Mouse (Mus musculus): ENCODE results near the gene Gm20388.
"Not testable (repeated sequence)": the region's sequence is repeated elsewhere in the genome, so short reads cannot be mapped to it uniquely, and the experiment has no call there.

Gene Gm20388

GRCm38 (mm10) chr8:123993997-123994396, 4083.4 kb downstream of the Gm20388 start:
- DNase-seq (ENCODE audit: low spot score) = no peak

GRCm38 (mm10) chr8:123999568-123999967, 4088.9 kb downstream of the Gm20388 start:
- DNase-seq (ENCODE audit: low spot score) = peak; percentile 77

DNA sequence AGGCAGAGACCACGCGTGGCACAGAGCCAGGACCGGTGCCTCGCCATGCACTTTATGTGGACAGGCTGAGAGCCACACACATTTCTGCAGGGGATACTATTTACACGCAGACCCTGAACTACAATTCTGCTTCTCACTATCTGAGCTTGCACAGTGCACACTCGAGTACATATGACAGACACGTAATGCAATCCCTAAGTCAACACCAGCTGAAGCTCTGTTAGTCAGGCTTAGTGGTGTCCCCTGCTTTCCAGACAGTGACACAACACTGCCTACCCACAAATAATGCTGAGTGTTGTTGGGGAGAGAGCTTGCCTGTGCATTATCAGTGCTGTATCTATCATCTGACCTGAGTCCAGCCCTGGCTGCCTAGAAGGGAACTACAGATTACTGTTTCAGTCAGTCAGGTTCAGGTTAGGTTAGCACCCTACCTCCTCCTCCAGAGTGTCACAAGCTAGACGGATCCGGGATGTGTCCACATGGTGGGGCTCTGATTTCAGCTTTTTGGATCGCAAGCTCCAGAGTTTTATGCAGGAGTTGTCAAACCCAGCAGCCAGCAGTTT, 4092.0 kb downstream of the Gm20388 start:
- no peak for DNase-seq (ENCODE audit: low spot score)

DNA sequence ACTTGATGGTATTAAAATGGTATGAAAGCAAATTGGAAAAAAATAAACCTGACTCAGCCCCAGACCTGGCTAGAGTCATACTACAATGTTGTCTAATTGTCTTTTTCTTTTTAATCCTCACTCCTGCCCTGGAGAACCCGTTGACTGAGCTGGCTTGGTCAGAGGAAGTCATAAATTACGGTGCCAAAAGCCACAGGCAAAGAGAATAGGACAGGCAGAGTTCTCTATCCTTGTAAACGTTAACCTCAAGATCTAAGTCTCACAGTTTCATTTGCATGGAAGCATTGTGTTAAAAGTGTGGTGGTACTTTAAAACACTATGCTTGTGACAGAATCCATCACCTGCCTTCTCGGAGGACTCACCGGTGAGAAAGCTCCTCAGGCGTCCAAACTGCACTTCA, 4097.2 kb downstream of the Gm20388 start:
- no peak for DNase-seq (ENCODE audit: low spot score)

- no peak for DNase-seq (ENCODE audit: low spot score)
Measured at GRCm38 (mm10) chr8:124011580-124011979, 4100.9 kb downstream of the Gm20388 start.

- no peak for DNase-seq (ENCODE audit: low spot score)
Measured at GRCm38 (mm10) chr8:124011989-124012586, 4101.4 kb downstream of the Gm20388 start.

DNA sequence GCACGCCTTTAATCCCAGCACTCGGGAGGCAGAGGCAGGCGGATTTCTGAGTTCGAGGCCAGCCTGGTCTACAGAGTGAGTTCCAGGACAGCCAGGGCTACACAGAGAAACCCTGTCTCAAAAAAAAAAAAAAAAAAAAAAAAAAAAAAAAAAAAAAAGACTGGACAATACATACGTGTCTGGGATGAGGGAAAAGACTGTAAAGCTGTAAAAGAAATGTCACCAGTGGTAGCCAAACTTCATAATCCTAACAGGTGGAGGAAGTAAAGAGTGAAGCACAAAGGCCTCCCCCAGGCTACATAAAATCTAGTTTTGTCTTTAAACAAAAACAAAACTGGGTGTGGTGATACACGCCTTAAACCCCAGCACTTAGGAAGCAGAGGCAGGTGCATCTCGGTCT, 4103.7 kb downstream of the Gm20388 start:
- DNase-seq (ENCODE audit: low spot score) = not testable (repeated sequence)

DNA sequence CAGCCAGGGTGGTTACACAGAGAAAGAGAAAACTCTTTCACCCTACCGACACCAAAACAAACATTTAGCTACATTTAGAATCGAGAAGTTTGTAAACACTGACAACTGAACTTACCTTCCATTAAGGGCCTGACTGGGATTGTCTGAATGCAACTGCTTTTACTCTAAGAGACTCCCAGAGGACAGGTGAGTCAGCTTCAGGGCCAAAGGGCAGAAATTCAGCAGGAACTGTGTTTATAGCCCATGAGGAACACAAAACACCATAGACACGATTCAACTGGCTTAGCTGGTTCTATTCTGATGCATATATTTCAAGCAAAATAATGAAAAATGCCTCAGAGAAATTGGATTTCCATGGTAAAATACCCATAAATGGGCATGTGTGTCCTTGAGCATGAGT, 4104.1 kb downstream of the Gm20388 start:
- DNase-seq (ENCODE audit: low spot score) = no peak

DNA sequence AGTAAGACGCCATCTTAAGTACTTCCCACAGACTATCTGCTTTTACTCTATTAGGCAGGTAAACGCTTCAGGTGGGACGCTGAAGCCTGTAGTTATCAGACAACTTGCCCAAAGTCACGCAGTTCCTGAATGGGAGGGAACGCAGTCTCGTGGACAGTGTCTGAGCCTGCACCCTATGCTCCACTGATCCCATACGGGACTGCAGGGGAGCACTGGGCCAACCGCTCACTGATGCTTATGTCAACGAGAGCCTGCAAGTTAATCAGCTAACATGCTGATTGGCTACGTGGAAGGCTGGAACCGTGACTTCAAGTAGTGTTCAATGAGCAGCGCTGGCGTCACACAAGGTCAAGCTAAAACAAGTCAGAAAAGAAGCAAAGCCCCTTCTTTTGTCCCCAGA, 4109.1 kb downstream of the Gm20388 start:
- no peak for DNase-seq (ENCODE audit: low spot score)

- peak; percentile 95 for DNase-seq (ENCODE audit: low spot score)
Measured at GRCm38 (mm10) chr8:124020439-124021236, 4110.0 kb downstream of the Gm20388 start.

GRCm38 (mm10) chr8:124021237-124022227, 4110.9 kb downstream of the Gm20388 start, which contains the start of the genes Taf5l and Urb2:
Gene Taf5l, minus strand, starts transcription at chr8:124021397.
Gene Urb2, plus strand, starts transcription at chr8:124021508.
- peak; percentile 98 for DNase-seq (ENCODE audit: low spot score)

GRCm38 (mm10) chr8:124026265-124026664, 4115.6 kb downstream of the Gm20388 start:
- not testable (repeated sequence) for DNase-seq (ENCODE audit: low spot score)

GRCm38 (mm10) chr8:124027831-124028230, 4117.2 kb downstream of the Gm20388 start:
- no peak for DNase-seq (ENCODE audit: low spot score)

- DNase-seq (ENCODE audit: low spot score) = peak; percentile 26
Measured at GRCm38 (mm10) chr8:124033400-124033799, 4122.8 kb downstream of the Gm20388 start.

- no peak for DNase-seq (ENCODE audit: low spot score)
Measured at GRCm38 (mm10) chr8:124038121-124038520, 4127.5 kb downstream of the Gm20388 start.

DNA sequence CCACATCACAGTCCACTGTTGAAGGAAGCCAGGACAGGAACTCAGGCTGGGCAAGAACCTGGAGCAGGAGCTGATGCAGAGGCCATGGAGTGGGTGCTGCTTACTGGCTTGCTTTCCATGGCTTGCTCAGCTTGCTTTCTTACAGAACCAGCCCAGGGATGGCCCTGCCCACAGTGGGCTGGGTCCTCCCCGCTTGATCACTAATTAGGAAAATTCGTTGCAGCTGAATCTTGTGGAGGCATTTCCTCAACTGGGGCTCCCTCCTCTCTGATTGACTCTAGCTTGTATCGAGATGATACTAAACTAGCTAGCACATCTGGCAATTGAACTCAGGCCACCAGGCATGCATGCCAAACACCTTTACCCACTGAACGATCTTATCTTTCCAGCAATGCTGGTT, 4128.7 kb downstream of the Gm20388 start:
- DNase-seq (ENCODE audit: low spot score) = peak; percentile 34

DNA sequence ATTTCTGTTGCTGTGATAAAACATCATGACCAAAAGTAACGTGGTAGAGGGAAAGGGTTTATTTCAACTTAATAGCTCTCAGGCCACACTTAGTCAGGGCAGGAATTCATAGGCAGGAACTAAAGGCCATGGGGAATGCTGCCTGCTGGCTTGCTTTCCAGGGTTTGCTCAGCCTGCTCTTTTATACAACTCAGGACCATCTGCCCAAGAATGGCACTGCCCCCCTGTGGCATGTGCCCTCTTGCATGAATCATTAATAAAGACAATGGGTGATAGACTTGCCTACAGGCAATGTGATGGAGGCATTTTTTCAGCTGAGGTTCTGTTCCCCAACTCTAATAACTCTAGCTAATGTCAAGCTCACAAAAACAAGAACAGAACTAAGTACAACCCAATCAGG, 4131.6 kb downstream of the Gm20388 start:
- DNase-seq (ENCODE audit: low spot score) = peak; percentile 59

GRCm38 (mm10) chr8:124044421-124044820, 4133.8 kb downstream of the Gm20388 start:
- DNase-seq (ENCODE audit: low spot score) = no peak

GRCm38 (mm10) chr8:124044931-124045330, 4134.3 kb downstream of the Gm20388 start:
- DNase-seq (ENCODE audit: low spot score) = no peak

- peak; percentile 59 for DNase-seq (ENCODE audit: low spot score)
Measured at GRCm38 (mm10) chr8:124045856-124046255, 4135.2 kb downstream of the Gm20388 start.

GRCm38 (mm10) chr8:124052110-124052509, 4141.5 kb downstream of the Gm20388 start:
- peak; percentile 79 for DNase-seq (ENCODE audit: low spot score)

DNA sequence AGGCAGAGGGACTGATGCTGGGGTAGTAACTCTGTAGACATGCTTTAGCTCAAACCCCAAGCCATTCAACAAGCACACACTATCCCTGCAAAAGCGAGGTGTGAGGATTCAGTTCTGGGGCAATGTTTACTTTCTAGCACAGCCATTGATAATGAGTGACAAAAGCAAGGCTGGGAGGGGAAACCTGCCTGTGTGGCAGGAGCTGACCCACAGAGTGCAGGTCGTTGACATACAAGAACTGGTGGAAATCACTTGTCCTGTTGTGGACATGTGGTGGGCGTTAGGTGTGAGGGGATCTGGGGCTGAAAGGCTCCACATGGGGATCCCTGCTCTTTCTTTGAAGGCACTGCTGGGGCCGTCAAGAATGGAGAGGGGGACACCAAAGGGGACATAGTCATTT, 4141.9 kb downstream of the Gm20388 start:
- DNase-seq (ENCODE audit: low spot score) = no peak

All from MN1 (cell line).